Mouse (Mus musculus) thymus, postnatal 0 days (tissue): ENCODE measurements around the gene Rtp3. TPM values are rescaled to one million over a fixed set of nuclear protein-coding genes. Genes with fewer than 3 reads are reported as not detected.
A peak's percentile ranks its signal among the peaks of the same experiment; 100 is the strongest.

Source experiments
- DNase-seq: peaks from one replicate; pipeline ENCODE4 v3.0.0-alpha.2; 2015; ENCODE audit warnings: low spot score
- polyA plus RNA-seq: library from polyadenylated mRNA; unstranded; fragments of >200 nt; fragmentation: Nextera tagmentation; extraction: Ambion mirVana; gene quantifications from 2 replicates; pipeline ENCODE4 v1.2.1, GENCODE M21; 2015

Gene Rtp3
- polyA plus RNA-seq, 1 experiment from 2014 or later, result 0.20 TPM

GRCm38 (mm10) chr9:110945926-110946325 is 44.5 kb downstream of the Rtp3 start, which contains the start of gene Tdgf1:
Gene Tdgf1, minus strand, starts transcription at chr9:110946158.
- no peak for DNase-seq

GRCm38 (mm10) chr9:110945343-110945742 is 45.0 kb downstream of the Rtp3 start:
- no peak for DNase-seq

- peak; percentile 54 for DNase-seq
Observed at GRCm38 (mm10) chr9:110944265-110944664, 46.1 kb downstream of the Rtp3 start.

GRCm38 (mm10) chr9:110937506-110938490 is 52.6 kb downstream of the Rtp3 start:
- DNase-seq, result no peak

- DNase-seq, result no peak
Observed at GRCm38 (mm10) chr9:110935941-110936340, 54.4 kb downstream of the Rtp3 start.

Other genes starting within 250 kb of the Rtp3 start
- gene Myl3, start 248.7 kb downstream of the Rtp3 start, polyA plus RNA-seq, result 0.94 and 1.4 TPM in 2 replicates
- gene Pth1r, start 243.4 kb downstream of the Rtp3 start, polyA plus RNA-seq, result 2.6 and 2.9 TPM in 2 replicates
- gene Prss42, start 192.4 kb downstream of the Rtp3 start, polyA plus RNA-seq, result not detected in 2 replicates
- gene Prss44, start 176.6 kb downstream of the Rtp3 start, polyA plus RNA-seq, result 0.14 TPM in 1 of 2 replicates, not detected in the other
- not detected in 2 replicates for gene Prss43, start 163.9 kb downstream of the Rtp3 start, polyA plus RNA-seq
- gene Prss45, start 156.0 kb downstream of the Rtp3 start, polyA plus RNA-seq, result not detected in 2 replicates
- gene Prss46, start 146.1 kb downstream of the Rtp3 start, polyA plus RNA-seq, result not detected in 2 replicates
- 0.14 and 0.18 TPM in 2 replicates for gene Prss50, start 132.6 kb downstream of the Rtp3 start, polyA plus RNA-seq
- 3.7 and 4.9 TPM in 2 replicates for gene Als2cl, start 110.7 kb downstream of the Rtp3 start, polyA plus RNA-seq
- gene Tmie, start 110.5 kb downstream of the Rtp3 start, polyA plus RNA-seq, result 6.2 and 7.1 TPM in 2 replicates
- 0.67 and 0.82 TPM in 2 replicates for gene Fam240a, start 73.7 kb downstream of the Rtp3 start, polyA plus RNA-seq
- 0.52 and 0.69 TPM in 2 replicates for gene Tdgf1, start 44.4 kb downstream of the Rtp3 start, polyA plus RNA-seq
- 0.08 and 0.38 TPM in 2 replicates for gene Lrrc2, start 39.0 kb downstream of the Rtp3 start, polyA plus RNA-seq
- gene Ltf, start 28.7 kb upstream of the Rtp3 start, polyA plus RNA-seq, result 2.4 and 8.0 TPM in 2 replicates
- 1.6 and 2.5 TPM in 2 replicates for gene Ccrl2, start 66.9 kb upstream of the Rtp3 start, polyA plus RNA-seq
- gene Lrrfip2, start 127.0 kb upstream of the Rtp3 start, polyA plus RNA-seq, result 24.8 and 26.6 TPM in 2 replicates